In genomic region chr7:92742774-92743173, GRCm38 (mm10) we compare ENCODE assay signal across 8 mouse cellular contexts. TPM values are rescaled to one million over a fixed set of nuclear protein-coding genes. Genes with fewer than 3 reads are reported as not detected.
A peak's percentile ranks its signal among the peaks of the same experiment; 100 is the strongest.
DNase-seq lines count a peak whose midpoint lies in the region; ATAC-seq and TF ChIP-seq lines count a peak whose summit lies in the region.

No protein-coding gene starts in this region.

- H3K9ac ChIP-seq in heart, embryonic 12.5 days, result peak overlapping the region; percentile 78; the same call in 1 of the 2 replicates
- peak overlapping the region; percentile 82 for H3K9ac ChIP-seq in liver, embryonic 12.5 days

- peak overlapping the region; percentile 80 for H3K4me3 ChIP-seq in heart, embryonic 12.5 days
- H3K4me3 ChIP-seq in hindbrain, embryonic 10.5 days, result peak overlapping the region; percentile 84
- H3K4me3 ChIP-seq in liver, embryonic 12.5 days, result peak overlapping the region; percentile 88
- no peak overlapping the region for H3K4me3 ChIP-seq in small intestine, adult 2 months (ENCODE audit: low read depth, low read length)

- no peaks in the 10 kb centered on the region for H3K27me3 ChIP-seq in heart, embryonic 12.5 days (replicated peaks)
- H3K27me3 ChIP-seq in hindbrain, embryonic 10.5 days (ENCODE audit: insufficient read depth, poor library complexity, severe bottlenecking), result 0 out of 2 replicates have a peak, but pooled peaks cover 6% of the 10 kb centered on the region
- H3K27me3 ChIP-seq in liver, embryonic 12.5 days (replicated peaks), result peaks cover 17% of the 10 kb centered on the region; the same call in 1 of the 2 replicates
- no peaks in the 10 kb centered on the region for H3K27me3 ChIP-seq in small intestine, adult 2 months (ENCODE audit: control insufficient read depth, insufficient read depth, low read length)

- H3K36me3 ChIP-seq in heart, embryonic 12.5 days, result peaks cover 10% of the 10 kb centered on the region
- H3K36me3 ChIP-seq in hindbrain, embryonic 10.5 days, result peaks cover 18% of the 10 kb centered on the region
- peaks cover 21% of the 10 kb centered on the region for H3K36me3 ChIP-seq in liver, embryonic 12.5 days
- peaks cover 2% of the 10 kb centered on the region for H3K36me3 ChIP-seq in small intestine, adult 2 months (ENCODE audit: control insufficient read depth, insufficient read depth, low read length)

- whole genome bisulfite sequencing in heart, embryonic 12.5 days, result 2% methylated on average over 6 of the region's 6 CpGs
- WGBS in hindbrain, embryonic 10.5 days, result 2% methylated on average over 6 of the region's 6 CpGs
- 2% methylated on average over 6 of the region's 6 CpGs for WGBS in liver, embryonic 12.5 days (ENCODE audit: insufficient replicate concordance)
- 2% methylated on average over 6 of the region's 6 CpGs for WGBS in small intestine, adult 2 months

- no peak for ATAC-seq in heart, embryonic 12.5 days (ENCODE audit: insufficient number of reproducible peaks, low FRiP score)
- peak; percentile 65 for ATAC-seq in liver, embryonic 12.5 days

- no peak for DNase-seq in heart, postnatal 25 days (ENCODE audit: low spot score)
- DNase-seq in embryo, embryonic 10 days (ENCODE audit: low spot score), result peak; percentile 44
- peak; percentile 13 for DNase-seq in hindbrain, embryonic 10.5 days (ENCODE audit: low spot score)
- DNase-seq in layer of hippocampus, postnatal 10 days (ENCODE audit: low spot score in 2 of 2), result no peak
- DNase-seq in layer of hippocampus, adult 9-10 months (ENCODE audit: low spot score), result no peak

- no peak overlapping the region for H3K27ac ChIP-seq in heart, embryonic 12.5 days (ENCODE audit: poor library complexity, severe bottlenecking)
- peak overlapping the region; percentile 98; the same call in 1 of the 2 replicates for H3K27ac ChIP-seq in hindbrain, embryonic 10.5 days
- peak overlapping the region; percentile 87 for H3K27ac ChIP-seq in liver, embryonic 12.5 days
- H3K27ac ChIP-seq in small intestine, adult 2 months (ENCODE audit: insufficient read depth, low read depth, low read length), result peak overlapping the region; percentile 76

- no peak for TF ChIP-seq CTCF in small intestine, adult 2 months (IDR thresholded peaks at IDR 0.05; ENCODE audit: extremely low read depth, insufficient read length, insufficient replicate concordance, low read depth, low read length)

- H3K9me3 ChIP-seq in heart, embryonic 12.5 days (replicated peaks), result no peaks in the 10 kb centered on the region
- H3K9me3 ChIP-seq in hindbrain, embryonic 10.5 days, result no peaks in the 10 kb centered on the region
- H3K9me3 ChIP-seq in liver, embryonic 12.5 days (replicated peaks), result no peaks in the 10 kb centered on the region

- TF ChIP-seq POLR2A in small intestine, adult 2 months (IDR thresholded peaks at IDR 0.05; ENCODE audit: low read depth, low read length), result no peak

- H3K4me1 ChIP-seq in heart, embryonic 12.5 days (replicated peaks), result peaks cover 22% of the 10 kb centered on the region
- peaks cover 44% of the 10 kb centered on the region for H3K4me1 ChIP-seq in hindbrain, embryonic 10.5 days (replicated peaks)
- peaks cover 34% of the 10 kb centered on the region for H3K4me1 ChIP-seq in liver, embryonic 12.5 days
- H3K4me1 ChIP-seq in small intestine, adult 2 months (ENCODE audit: control insufficient read depth, insufficient read depth, insufficient read length, low read length), result peaks cover 5% of the 10 kb centered on the region; the same call in 1 of the 2 replicates

- intact Hi-C loops in heart, postnatal 25 days (cut with DNase I), result loop anchor here (5.0 to 10.0 kb wide), 4 partner anchors 90 to 352 kb away; partner anchors contain the start of gene Ankrd42

- peak overlapping the region; percentile 97 for H3K4me2 ChIP-seq in heart, embryonic 12.5 days
- H3K4me2 ChIP-seq in liver, embryonic 12.5 days, result peak overlapping the region; percentile 86

RNA-seq across cellular contexts. Expression of gene Rab30, which starts 1.4 kb away (rescaled TPM):
- polyA plus RNA-seq in heart, embryonic 12.5 days (2016; fragmentation: Nextera tagmentation; extraction: Ambion mirVana), result 6.6 and 9.4 TPM in 2 replicates
- total RNA-seq in heart, postnatal 25 days (2021), result 10 to 100 TPM; 14.8 to 17.7 TPM
- polyA plus RNA-seq in hindbrain, embryonic 10.5 days (2016; fragmentation: Nextera tagmentation; extraction: Ambion mirVana), result 11.1 and 14.7 TPM in 2 replicates
- 6.2 and 7.9 TPM in 2 replicates for polyA plus RNA-seq in liver, embryonic 12.5 days (2016; fragmentation: Nextera tagmentation; extraction: Ambion mirVana)
- polyA plus RNA-seq in small intestine, adult 2 months (2012; rRNA removed), result 1.7 and 6.9 TPM in 2 replicates
- 10 to 100 TPM; 43.7 to 44.0 TPM for total RNA-seq in layer of hippocampus, postnatal 10 days (2021)

Comparison
In these comparisons a context has a peak if more than half of its experiments do, and no peak if none do; other contexts are left out.
1. DNase-seq: peak in embryo, embryonic 10 days (single experiment) and hindbrain, embryonic 10.5 days (single experiment); none in heart, postnatal 25 days (single experiment), layer of hippocampus, postnatal 10 days (0 of 2) and layer of hippocampus, adult 9-10 months (single experiment).